Mouse (Mus musculus) gastrocnemius, postnatal 36 days (tissue): ENCODE measurements around the gene Olfr1393. TPM values are rescaled to one million over a fixed set of nuclear protein-coding genes. Genes with fewer than 3 reads are reported as not detected.
"Not testable (repeated sequence)": the region's sequence is repeated elsewhere in the genome, so short reads cannot be mapped to it uniquely, and the experiment has no call there.

Experiments used
- DNase-seq, 2 experiments: peaks; one replicate each; pipeline ENCODE4 v3.0.0; 2022
- intact Hi-C: fragments of 180-260 bp; cut with DNase I; formaldehyde crosslinking; loops from one replicate; pipeline ENCODE4 v1.15.1; 2025
- total RNA-seq, 2 experiments: library from RNA; stranded (reverse); gene quantifications; 2 replicates each; pipeline ENCODE4 v1.2.3; 2021

Olfr1393 gene
- total RNA-seq, 2 experiments from 2014 or later = not detected

GRCm38 (mm10) chr11:49273834-49274519, 4.1 kb upstream of the Olfr1393 start:
- intact Hi-C loops = loop anchor here (2.0 kb wide), 1 partner anchor 87 kb away; the partner anchor contains the start of gene Btnl9
- DNase-seq = no peak

GRCm38 (mm10) chr11:49284982-49285381, 6.9 kb downstream of the Olfr1393 start, which contains the start of gene Olfr1392:
Gene Olfr1392 (plus strand): TSS chr11:49285282.
- intact Hi-C loops, DNase-seq: not testable (repeated sequence)

- intact Hi-C loops = no loop called here
- DNase-seq = no peak
Observed at GRCm38 (mm10) chr11:49287251-49287650, 9.1 kb downstream of the Olfr1393 start.

- intact Hi-C loops = no loop called here
- DNase-seq = no peak
Observed at GRCm38 (mm10) chr11:49292777-49293176, 14.7 kb downstream of the Olfr1393 start.

GRCm38 (mm10) chr11:49304441-49304840, 26.3 kb downstream of the Olfr1393 start, which contains the start of gene Olfr10:
Gene Olfr10 (plus strand): TSS chr11:49304741.
- intact Hi-C loops = no loop called here

GRCm38 (mm10) chr11:49308547-49308946, 30.4 kb downstream of the Olfr1393 start:
- intact Hi-C loops, DNase-seq: not testable (repeated sequence)

More at GRCm38 (mm10) chr11:49304441-49304840, 26.3 kb downstream of the Olfr1393 start, which contains the start of gene Olfr10:
- DNase-seq = no peak

GRCm38 (mm10) chr11:49322442-49322841, 44.3 kb downstream of the Olfr1393 start, which contains the start of gene Olfr1391:
Gene Olfr1391 (plus strand): TSS chr11:49322742.
- intact Hi-C loops = no loop called here
- no peak for DNase-seq

GRCm38 (mm10) chr11:49326726-49327125, 48.6 kb downstream of the Olfr1393 start:
- DNase-seq = no peak
- intact Hi-C loops = no loop called here

- DNase-seq = no peak
- intact Hi-C loops = loop anchor here (10.0 kb wide), 1 partner anchor 55 kb away; no protein-coding TSS in a partner anchor
Observed at GRCm38 (mm10) chr11:49329686-49330085, 51.6 kb downstream of the Olfr1393 start.

Other genes starting within 250 kb of the Olfr1393 start
- gene 9930111J21Rik2, start 227.1 kb upstream of the Olfr1393 start, total RNA-seq = 1 to 10 TPM; 1.6 to 1.7 TPM
- 1 to 10 TPM in 1 of 2 experiments, under 1 TPM in 1; 0.33 to 1.1 TPM for gene Tgtp2, start 214.1 kb upstream of the Olfr1393 start, total RNA-seq
- gene Ifi47, start 201.7 kb upstream of the Olfr1393 start, total RNA-seq = under 1 TPM; 0.59 to 0.64 TPM
- gene Olfr1396, start 163.4 kb upstream of the Olfr1393 start, total RNA-seq = not detected
- gene Olfr1395, start 136.0 kb upstream of the Olfr1393 start, total RNA-seq = not detected
- not detected for gene Olfr1394, start 123.9 kb upstream of the Olfr1393 start, total RNA-seq
- 1 to 10 TPM; 2.1 to 4.3 TPM for gene Btnl9, start 91.1 kb upstream of the Olfr1393 start, total RNA-seq
- gene Zfp62, start 75.0 kb upstream of the Olfr1393 start, total RNA-seq = 10 to 100 TPM; 17.2 to 20.9 TPM
- gene Mgat1, start 34.1 kb upstream of the Olfr1393 start, total RNA-seq = 10 to 100 TPM; 41.3 to 41.5 TPM
- gene Olfr1392, start 7.0 kb downstream of the Olfr1393 start, total RNA-seq = not detected
- gene Olfr10, start 26.4 kb downstream of the Olfr1393 start, total RNA-seq = not detected
- gene Olfr1391, start 44.4 kb downstream of the Olfr1393 start, total RNA-seq = not detected
- not detected for gene Olfr1390, start 56.9 kb downstream of the Olfr1393 start, total RNA-seq
- gene Olfr1389, start 144.8 kb downstream of the Olfr1393 start, total RNA-seq = not detected
- gene Olfr1388, start 158.3 kb downstream of the Olfr1393 start, total RNA-seq = under 1 TPM in 1 of 2 experiments, not detected in 1; 0.08 TPM
- not detected for gene Olfr1387, start 177.0 kb downstream of the Olfr1393 start, total RNA-seq
- not detected for gene Olfr1386, start 186.7 kb downstream of the Olfr1393 start, total RNA-seq
- gene Olfr1385, start 210.8 kb downstream of the Olfr1393 start, total RNA-seq = not detected
- gene Olfr1384, start 228.4 kb downstream of the Olfr1393 start, total RNA-seq = not detected
- gene Olfr1383, start 241.3 kb downstream of the Olfr1393 start, total RNA-seq = under 1 TPM in 1 of 2 experiments, not detected in 1; 0.32 TPM
- gene Olfr1382, start 249.9 kb downstream of the Olfr1393 start, total RNA-seq = not detected